Mouse (Mus musculus) heart, adult 8-10 months (tissue): ENCODE results near the gene Rtn4rl1. TPM values are rescaled to one million over a fixed set of nuclear protein-coding genes. Genes with fewer than 3 reads are reported as not detected.
A peak's percentile ranks its signal among the peaks of the same experiment; 100 is the strongest.

ENCODE experiments used
- DNase-seq: peaks from one replicate; pipeline ENCODE4 v3.0.0; 2022; ENCODE audit warnings: low spot score
- total RNA-seq, 4 experiments: library from RNA; stranded (reverse); gene quantifications; 2 replicates each; pipeline ENCODE4 v1.2.4; 2022

Gene Rtn4rl1
- total RNA-seq, 4 experiments from 2014 or later: 5.2 to 7.9 (median 6.8) TPM

DNA sequence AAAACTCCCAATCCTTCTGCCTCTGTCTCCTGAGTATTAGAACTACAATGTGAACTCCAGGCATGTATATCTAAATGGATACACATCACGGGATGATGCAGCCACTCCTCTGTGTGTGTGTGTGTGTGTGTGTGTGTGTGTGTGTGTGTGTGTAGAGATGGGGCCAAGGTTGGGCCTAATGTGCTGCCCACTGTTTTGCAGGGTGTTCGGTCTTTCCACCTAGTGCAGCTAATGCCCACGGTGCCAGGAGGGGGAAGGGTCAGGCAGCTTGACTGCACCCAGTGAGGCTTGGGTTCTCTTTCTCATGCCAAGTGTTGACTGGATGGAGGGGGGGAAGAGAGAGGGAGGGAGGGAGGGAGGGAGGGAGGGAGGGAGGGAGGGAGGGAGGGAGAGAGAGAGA is 19.3 kb downstream of the Rtn4rl1 start:
- DNase-seq: no peak

DNA sequence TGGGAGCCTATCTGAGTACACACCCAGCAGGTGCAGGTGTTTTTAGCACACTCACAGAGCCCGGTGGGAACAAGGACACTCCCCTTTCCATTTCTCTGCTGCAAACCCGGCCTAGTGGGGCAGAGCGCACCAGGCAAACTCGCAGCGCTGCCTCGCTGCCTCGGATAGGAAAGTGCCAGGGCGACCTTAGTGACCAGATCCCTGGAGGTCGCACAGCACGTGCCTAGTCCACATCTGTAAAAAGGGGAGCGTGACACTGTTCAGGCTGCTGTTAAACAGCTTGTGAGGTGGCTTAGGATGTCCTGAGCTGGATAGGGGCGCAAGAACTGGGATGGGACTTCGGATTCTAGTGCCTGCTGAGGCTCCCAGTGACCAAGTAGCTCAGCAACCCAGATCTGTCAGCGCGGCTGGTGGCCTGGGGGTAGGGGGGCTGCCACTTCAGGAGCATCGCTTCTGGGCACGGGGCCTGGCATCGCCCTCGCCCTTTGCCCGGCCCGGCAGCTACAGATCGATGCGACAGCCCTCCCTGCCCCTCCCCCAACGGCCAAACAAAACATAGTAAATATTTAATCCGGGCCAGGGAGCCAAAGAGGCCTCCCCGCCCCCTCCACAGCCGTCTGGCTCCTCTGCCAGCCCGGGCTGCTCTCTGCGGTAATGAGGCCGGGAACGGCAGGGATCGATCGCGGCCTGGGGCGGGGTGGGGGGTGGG is 19.9 kb downstream of the Rtn4rl1 start:
- DNase-seq: no peak

- DNase-seq: no peak
These were observed 20.7 kb downstream of the Rtn4rl1 start for GRCm38 (mm10) chr11:75214081-75214950.

DNA sequence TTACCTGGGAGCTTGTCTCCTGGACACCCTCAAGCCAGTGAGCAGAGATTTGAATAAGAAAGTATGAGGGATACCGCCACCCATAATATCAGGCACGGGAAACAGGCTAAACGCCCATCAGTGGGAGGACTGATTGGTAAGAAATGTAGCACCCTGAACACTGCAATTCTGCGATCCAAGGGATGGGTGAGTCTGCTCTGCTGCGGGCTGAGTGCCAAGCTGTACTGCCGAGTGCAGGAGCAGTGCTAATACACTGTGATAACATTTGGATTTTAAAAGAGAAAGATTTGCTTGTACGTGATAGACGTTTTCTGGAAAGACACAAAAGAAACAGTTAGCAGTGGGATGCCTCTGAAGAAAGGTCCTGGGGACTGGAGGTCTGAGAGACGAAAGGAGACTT is 26.5 kb downstream of the Rtn4rl1 start:
- peak; percentile 24 for DNase-seq

GRCm38 (mm10) chr11:75220517-75221145 is 27.0 kb downstream of the Rtn4rl1 start:
- DNase-seq: no peak

GRCm38 (mm10) chr11:75224062-75224461 is 30.5 kb downstream of the Rtn4rl1 start:
- DNase-seq: no peak

DNA sequence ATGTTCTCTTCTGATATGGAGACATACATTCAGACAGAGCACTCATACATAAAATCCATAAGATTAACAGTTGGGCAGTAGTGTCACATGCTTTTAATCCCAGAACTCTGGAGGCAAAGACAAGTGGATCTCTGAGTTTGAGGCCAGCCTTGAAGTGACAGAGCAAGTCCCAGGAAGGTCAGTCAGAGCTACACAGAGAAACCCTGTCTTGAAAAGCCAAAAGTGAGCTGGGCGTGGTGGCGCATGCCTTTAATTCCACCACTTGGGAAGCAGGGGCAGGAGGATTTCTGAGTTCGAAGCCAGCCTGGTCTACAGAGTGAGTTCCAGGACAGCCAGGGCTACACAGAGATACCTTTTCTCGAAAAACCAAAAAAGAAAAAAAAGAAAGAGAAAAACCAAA is 31.3 kb downstream of the Rtn4rl1 start:
- DNase-seq: no peak

GRCm38 (mm10) chr11:75227632-75228031 is 34.0 kb downstream of the Rtn4rl1 start:
- no peak for DNase-seq

DNA sequence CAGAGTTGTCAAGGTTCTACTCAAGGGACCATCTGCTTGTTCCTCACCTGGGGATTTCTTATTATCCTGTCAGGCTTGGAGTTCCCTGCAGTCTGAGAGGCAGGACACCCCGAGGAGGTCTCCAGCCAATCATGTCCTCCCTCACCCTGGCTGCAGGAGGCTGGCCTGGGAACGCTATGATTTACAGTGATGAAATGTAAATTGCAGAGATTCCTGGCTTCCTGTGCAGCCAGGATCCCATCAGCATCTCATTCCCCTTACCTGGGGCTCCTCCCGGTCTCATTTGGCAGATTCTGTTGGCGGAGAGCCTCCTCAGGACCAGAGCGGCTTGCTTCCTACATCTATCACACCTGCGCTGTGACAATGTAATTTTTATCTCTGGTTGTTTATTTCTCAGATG is 35.7 kb downstream of the Rtn4rl1 start:
- DNase-seq: no peak

GRCm38 (mm10) chr11:75230272-75230760 is 36.7 kb downstream of the Rtn4rl1 start:
- DNase-seq: no peak

GRCm38 (mm10) chr11:75231756-75232155 is 38.2 kb downstream of the Rtn4rl1 start:
- DNase-seq: peak; percentile 52

DNA sequence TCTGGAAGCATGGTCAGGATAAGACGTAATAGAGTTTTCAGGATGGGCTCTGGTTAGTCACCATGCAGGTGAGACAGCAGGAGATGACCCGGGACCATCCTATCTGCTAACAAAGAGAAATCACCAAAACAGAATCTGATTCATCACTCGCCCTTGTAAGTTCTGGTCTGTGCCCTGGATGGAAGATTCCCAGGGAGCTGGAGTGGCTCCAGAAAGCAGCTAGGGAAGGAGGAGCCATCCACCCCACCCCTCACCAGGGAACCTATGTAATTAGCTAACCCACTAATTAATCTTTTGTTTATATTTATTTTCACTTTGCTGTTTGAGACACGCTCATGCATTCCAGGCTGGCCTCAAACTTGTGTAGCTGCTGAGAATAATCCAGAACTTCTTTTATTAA is 38.9 kb downstream of the Rtn4rl1 start:
- no peak for DNase-seq

- no peak for DNase-seq
These were observed 41.2 kb downstream of the Rtn4rl1 start for GRCm38 (mm10) chr11:75234745-75235144.

DNA sequence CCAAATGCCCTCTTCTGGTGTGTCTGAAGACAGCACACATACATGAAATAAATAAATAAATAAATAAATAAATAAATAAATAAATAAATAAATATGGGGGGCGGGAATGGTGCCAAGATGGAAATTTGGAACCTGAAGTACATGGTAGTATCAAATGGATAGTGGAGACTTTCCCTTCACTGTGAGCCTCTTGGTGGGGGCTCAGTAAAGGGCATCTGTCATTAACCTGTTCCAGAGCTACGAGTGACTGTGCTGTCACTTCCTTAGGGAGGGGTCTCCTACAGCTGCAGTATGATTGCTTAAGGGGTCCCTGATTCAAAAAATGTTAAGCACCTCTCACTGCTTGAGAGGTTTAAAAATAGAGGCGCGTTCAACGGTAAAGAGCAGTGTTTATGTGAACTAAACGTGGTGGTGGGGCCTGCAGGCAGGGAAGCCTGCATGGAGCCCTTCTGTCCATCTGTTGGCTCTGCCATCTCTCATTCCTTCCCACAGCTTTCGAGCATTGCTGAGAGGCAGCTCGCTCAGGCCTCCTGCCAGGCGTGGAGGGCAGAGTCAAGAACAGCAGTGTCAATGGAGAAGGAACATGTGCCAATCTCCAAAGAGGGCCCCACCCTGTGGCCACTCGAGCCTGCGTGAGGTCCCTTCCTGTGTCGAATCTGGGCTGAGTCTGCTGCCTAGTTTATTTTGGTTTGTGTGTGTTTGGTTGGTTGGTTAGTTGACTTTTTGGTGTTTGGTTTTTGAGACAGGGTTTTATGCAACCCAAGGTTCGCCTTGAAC is 46.8 kb downstream of the Rtn4rl1 start:
- DNase-seq: peak; percentile 54

- DNase-seq: no peak
These were observed 49.2 kb downstream of the Rtn4rl1 start for GRCm38 (mm10) chr11:75242710-75243255.

DNA sequence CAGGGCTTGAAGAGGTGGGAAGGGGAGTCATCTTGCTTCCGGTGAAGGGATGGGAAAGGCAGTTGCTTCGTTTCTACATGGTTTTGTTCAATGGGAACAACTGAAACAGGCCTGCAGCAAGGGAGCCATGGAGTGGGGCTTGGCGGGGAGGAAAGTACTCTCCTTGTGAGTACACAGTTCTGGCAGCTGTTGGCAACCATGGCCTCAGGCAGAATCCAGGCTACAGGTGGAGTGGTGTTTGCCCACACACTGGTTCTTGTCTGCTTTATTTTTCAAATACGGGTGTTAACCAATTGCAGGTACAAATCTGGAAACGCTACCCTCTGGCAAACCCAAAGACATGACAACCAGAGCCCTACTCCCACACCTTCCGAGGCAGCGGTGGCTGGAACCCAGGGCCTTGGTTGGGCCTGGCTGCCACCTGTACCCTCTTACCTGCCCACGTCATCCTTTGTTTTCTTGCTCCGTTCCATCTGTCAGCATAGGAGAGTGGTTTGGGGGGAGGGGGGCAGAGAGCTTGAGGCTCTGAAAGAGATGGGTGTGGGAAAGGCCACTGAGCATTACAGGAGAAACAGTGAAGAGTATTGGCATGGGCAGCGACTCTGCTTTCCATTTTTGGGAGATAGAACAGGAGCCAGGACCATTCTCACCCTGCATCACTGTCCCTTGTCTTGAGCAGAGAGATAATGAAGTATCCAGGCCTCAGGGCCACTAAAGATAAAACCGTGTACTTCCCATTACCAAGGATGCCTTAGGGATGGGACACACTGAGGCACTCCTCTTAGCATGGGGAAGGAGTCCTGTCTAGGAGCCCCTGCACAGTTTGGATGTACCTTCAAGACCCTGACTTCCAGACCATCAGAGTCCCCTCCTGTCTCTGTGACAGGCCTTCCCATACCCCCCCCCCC is 51.0 kb downstream of the Rtn4rl1 start:
- DNase-seq: no peak

DNA sequence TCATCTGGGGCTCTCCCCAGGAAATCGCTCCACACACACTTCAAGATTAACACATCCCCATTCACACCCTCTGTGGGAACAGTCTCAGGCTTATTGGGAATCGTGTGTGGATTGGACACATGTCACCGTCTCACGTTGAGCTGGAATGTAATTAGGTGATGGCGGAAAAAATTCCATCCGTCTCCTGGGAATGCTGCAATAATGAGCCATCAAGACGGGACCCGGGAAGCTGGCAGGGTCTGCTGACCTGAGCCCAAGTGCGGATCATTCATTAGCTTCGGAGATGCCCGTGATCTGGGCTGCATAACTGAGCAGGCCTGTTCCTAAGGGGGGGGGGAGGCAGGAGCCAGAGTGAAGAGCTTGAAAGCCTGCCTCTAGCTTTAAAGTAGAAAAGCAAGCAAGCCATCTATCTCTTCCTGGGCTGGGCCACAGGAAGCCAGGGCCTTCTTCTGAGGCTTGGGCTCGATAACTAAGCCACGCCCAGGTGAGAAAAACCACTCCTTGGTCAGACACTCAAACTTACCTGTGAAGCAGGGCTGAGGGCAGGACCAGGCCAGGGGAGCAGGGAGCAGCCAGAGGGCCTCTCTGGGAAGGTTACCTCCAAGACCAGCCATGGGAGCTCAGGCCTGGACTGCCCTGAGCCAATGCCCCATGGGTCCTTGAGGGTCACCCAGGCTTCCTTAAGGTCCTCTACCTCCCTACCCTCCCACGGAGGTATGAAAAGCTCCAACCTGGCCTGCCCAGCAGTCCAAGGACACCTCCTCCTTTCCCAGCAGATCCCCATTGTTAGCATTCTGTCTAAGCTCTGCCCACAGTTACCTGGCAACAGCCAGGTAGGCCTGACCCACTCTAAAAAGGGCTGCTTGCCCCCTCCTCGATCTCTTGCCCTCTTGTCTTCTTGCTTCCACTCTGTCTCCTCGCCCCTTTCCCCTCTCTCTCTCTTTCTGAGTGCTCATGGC is 52.1 kb downstream of the Rtn4rl1 start:
- no peak for DNase-seq

DNA sequence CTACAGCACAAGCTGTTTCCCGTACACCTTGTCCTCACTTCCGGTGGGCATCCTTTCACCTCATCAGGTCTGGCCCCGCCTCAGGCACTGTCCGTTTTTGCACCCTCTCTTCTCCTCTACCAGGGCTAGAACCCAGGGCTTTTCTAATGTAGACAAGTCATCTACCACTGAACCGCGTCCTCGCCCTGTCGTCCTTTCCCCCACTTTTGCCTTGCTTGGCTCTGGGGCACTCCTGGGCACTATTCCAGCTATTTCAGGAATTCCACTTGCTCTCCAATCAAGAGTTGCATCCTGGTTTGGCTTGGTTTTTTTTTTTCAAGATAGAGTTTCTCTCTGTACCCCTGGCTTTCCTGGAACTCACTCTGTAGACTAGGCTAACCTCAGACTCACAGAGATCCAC is 53.0 kb downstream of the Rtn4rl1 start:
- peak; percentile 47 for DNase-seq

- DNase-seq: no peak
These were observed 53.7 kb downstream of the Rtn4rl1 start for GRCm38 (mm10) chr11:75247137-75247730.
